Mouse (Mus musculus) lung, postnatal 25 days (tissue): ENCODE results near the gene Snx7.

Experiments
- DNase-seq: peaks from one replicate; pipeline ENCODE4 v3.0.0; 2022; ENCODE audit warnings: low spot score

Snx7 gene

GRCm38 (mm10) chr3:117817635-117818034 lies 51.1 kb downstream of the Snx7 start:
- DNase-seq, result no peak

DNA sequence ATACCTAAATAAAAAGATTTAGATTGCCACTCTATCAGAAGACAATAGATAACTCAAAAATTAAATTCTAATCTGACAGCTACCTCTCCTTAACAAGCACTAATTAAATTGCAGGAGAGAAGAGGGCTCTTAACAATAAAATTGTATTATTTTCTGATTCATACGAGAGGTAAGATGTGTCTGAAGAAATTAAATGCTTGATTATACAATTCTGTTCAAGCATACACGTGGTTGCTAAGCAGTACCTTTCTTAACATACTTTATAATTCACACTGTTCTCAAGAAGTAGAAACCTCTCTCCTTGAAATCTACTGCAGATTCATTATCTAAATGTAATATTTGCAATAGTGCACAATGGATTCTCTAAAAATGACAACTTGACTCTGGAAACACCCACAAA lies 54.5 kb downstream of the Snx7 start:
- DNase-seq, result no peak

DNA sequence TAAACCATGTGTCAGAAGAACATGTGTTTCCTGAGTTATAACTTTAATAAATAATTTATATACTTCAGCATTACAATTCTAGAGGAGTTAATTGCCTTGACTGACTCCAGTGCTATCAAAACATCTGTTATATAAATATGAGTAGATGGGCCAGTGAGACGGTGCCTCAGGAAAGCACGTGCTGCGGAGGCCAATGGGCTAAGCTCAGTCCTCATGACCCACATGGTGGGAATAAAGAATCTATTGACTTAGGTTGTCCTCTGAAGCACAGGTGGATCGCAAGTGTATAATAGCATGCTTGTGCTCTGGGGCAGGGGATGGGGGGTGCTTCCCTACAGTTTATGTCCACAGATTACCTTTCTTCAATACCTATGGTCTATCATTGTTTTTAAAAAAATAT lies 56.6 kb downstream of the Snx7 start:
- DNase-seq, result no peak

DNA sequence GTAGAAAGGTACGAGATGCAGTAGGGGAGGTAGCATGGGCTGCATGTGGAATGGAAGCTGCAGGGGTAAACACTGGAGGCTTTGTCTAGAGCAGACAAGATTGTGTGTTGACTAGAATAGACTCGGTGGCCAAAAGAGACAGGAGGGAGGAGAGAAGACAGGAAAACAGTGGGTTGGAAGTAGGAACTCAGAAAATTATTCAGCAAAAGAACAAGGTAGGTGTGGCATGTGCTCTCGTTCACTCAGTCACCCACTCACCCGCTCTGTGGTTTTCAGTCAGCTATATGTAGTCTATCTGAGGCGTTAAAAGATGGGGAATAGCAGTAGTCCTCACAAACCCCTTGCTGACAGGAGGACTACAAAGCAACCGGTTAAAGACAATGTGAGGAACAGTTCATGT lies 63.0 kb downstream of the Snx7 start:
- no peak for DNase-seq

GRCm38 (mm10) chr3:117794501-117794900 lies 74.2 kb downstream of the Snx7 start:
- no peak for DNase-seq

DNA sequence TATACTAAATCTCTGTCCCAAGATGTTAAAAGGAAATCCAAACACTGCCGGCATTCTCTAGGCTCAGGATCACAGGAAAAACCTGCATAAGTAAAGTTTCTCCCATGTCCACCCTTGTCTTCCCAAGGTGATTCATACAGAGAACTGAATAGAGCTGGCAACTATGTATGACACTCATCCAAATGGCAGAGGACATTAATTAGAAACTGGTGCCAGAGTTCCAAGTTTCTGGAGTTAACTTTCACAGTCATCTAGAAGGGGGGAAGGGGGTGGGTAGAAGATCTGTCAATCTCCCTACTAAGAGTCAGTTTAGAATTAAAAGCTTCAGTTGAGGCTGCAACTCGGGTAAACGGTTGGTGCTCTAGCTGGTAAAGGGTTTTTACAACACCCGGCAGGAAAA lies 76.8 kb downstream of the Snx7 start:
- DNase-seq, result no peak

GRCm38 (mm10) chr3:117791273-117791672 lies 77.5 kb downstream of the Snx7 start:
- DNase-seq, result no peak

DNA sequence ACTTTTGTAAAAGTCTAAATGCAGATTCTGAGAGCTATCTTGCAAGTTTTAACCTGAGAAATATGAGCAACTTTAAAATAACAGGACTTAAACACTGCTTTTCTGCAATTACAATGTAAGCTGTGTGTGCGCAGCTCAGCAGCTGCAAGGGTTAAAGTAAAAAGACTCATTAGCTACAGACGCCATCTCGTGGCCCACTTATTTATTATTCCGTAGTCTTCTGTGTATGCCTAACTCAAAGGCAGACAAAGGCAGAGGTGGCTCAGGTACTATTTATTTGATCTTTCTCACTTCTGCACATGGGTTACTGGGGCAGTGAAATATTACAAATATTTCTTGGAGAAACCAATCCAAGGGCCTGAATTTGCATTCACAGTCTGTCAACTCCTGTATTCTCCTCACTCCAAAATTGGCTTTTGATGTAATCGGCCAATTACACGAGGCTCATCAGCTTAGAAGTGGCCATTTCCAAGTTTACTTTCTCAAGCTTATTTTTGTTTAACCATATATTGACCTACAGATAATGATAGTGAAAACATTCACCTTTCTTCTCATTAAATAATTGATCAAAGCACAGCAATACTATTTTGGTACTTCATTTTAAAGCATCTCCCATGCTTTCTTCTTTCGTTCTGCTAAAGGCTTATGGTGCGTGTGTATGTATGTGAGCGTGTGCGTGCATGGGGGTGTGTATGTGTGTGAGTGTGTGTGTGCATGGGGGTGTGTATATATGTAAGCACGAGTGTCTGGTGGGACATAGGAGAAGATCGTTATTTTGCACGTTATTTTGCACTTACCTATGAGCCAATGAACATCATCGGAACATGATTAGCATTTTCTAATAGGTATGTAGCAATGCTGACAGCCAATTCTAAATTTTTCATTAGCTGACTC lies 79.7 kb downstream of the Snx7 start:
- DNase-seq, result no peak

DNA sequence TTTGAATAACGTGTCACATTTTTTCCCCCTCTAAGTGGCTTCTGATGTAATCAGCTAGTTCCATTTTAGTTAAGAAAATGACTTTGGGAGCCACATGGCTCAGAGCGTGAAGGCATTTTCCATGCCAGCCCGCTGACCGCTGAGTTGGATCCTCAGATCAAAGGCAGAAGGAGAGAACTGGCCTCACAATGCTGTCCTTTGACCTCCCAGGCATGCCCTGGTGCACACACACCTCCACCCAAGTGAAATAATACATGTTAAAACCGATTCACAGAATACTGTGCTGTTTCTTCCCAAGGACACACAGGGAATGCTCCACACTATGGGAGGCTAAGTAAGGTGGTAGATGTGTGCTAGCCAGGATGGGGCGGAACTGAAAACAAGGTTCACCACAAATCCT lies 81.5 kb downstream of the Snx7 start:
- no peak for DNase-seq

DNA sequence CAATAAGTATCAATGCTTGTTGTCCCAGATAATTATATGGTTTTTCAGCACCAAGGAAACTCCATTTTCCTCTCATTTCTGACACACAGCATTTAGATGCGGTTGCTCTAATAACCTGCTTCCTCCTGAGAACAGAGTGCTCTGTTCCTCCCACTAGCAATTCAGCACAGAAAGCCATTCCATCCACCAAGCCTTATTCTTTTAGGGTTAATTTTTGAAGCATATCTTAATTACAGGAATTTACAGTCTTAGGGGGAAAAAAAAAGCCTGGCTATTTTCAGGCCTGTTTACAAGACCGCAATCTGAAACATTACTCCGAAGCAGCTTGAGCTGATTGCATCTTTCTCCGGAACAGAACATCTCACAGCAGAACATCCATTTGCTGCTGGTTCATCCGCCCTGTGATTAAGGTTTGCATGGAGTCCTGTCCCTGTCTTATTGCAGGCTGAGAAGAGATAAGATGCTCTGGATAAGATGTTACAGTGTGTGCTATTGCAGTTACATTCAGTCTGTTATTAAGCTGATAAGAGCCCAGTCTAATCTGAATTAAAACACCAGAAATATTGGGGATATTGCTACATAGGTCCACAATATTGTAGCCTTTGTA lies 116.5 kb downstream of the Snx7 start:
- no peak for DNase-seq

GRCm38 (mm10) chr3:117751665-117752064 lies 117.1 kb downstream of the Snx7 start:
- DNase-seq, result no peak

DNA sequence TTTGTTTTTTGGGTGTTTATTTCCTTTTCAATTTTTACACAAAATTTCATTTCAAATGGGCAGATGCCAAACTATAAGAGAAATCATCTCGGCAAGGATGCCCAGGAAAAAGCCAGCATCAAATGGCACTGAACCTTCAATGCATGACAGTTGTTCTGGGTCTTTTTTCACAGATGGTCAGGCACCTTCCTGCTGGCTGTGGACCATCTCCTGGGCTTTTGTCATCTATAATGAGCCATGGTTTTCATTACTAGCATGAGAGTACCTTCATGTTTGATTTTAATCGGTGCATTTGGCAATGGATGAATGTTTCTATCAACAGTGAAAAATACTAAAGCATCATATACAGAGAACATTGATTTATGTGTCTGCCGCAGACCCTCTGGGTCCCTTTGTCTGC lies 119.5 kb downstream of the Snx7 start:
- no peak for DNase-seq

DNA sequence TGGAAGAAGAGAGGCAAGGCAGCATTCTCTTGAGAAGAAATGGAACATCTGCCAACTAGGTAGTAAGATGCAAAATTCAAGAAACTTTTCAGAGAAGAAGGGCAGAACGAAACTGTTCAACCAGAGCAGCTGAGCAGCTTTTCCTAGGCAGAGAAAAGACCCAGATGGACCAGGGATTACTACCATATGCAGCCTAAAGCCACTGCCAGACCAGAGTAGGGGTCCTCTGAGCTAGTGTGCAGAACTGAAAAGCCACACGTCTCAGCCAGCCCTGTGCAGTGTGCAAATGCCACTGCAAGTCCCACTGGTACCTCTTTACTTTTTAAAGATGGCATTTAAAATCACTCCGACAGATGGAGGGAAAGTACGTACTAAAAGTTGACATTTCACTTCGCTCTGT lies 129.0 kb downstream of the Snx7 start:
- no peak for DNase-seq

DNA sequence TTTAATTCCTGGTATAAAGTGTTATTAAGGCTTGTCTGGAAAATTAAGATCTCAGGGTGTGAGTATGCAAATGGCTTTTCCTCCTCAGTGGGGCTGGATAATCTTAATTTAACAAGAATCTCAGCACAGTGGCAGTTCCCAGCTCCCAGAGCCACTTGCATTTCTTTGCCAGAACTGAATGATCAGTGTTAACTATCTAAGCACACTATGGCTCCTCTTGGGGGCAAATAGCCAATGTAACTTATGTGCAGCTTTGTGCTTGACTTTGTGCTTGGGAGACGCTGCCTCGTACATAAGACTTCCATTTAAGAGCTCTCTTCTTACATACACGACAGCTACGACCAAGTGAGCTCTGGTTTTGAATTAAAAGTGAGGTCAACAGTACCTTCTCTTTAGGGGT lies 136.1 kb downstream of the Snx7 start:
- no peak for DNase-seq
